Mouse (Mus musculus) limb, embryonic 14.5 days (tissue): Measurements from ENCODE around the gene Dpyd. TPM values are rescaled to one million over a fixed set of nuclear protein-coding genes. Genes with fewer than 3 reads are reported as not detected.

Source experiments
- ATAC-seq: fragments of 200-750 bp; cut with Nextera tagmentation; 2 replicates; pipeline ENCODE4 v1.8.0; 2017; ENCODE audit warnings: low read depth, moderate number of reproducible peaks, moderate TSS enrichment; ENCODE audit not compliant: low FRiP score
- DNase-seq: peaks from one replicate; pipeline ENCODE4 v3.0.0-alpha.2; 2015; ENCODE audit warnings: low spot score
- H3K27ac ChIP-seq: fragments of 300-500 bp; sonication (generic); replicated peaks from 2 replicates; pipeline ENCODE4 v1.5.1; 2014; ENCODE audit warnings: low read depth, mild to moderate bottlenecking, low read length, moderate library complexity, mixed read lengths
- H3K27me3 ChIP-seq: fragments of 300-500 bp; sonication (generic); 2 replicates; pipeline ENCODE4 v1.6.1; 2014; ENCODE audit warnings: low read length, mixed read lengths; ENCODE audit not compliant: control insufficient read depth, insufficient read depth
- H3K36me3 ChIP-seq: fragments of 300-500 bp; sonication (generic); 2 replicates; pipeline ENCODE4 v1.6.1; 2014; ENCODE audit warnings: mild to moderate bottlenecking, low read length, moderate library complexity, mixed read lengths; ENCODE audit not compliant: control insufficient read depth, insufficient read depth
- H3K4me1 ChIP-seq: fragments of 300-500 bp; sonication (generic); 2 replicates; pipeline ENCODE4 v1.6.1; 2014; ENCODE audit warnings: antibody characterized with exemption, low read length, mixed read lengths; ENCODE audit not compliant: control insufficient read depth, insufficient read depth
- H3K4me2 ChIP-seq: fragments of 300-500 bp; sonication (generic); replicated peaks from 2 replicates; pipeline ENCODE4 v1.6.1; 2014; ENCODE audit warnings: low read depth, mild to moderate bottlenecking, low read length, moderate library complexity; ENCODE audit not compliant: severe bottlenecking
- H3K4me3 ChIP-seq: fragments of 300-500 bp; sonication (generic); replicated peaks from 2 replicates; pipeline ENCODE4 v1.5.1; 2014; ENCODE audit warnings: low read length
- H3K9ac ChIP-seq: fragments of 300-500 bp; sonication (generic); 2 replicates; pipeline ENCODE4 v1.6.1; 2014; ENCODE audit warnings: mild to moderate bottlenecking, low read depth, low read length, moderate library complexity; ENCODE audit not compliant: severe bottlenecking
- H3K9me3 ChIP-seq: fragments of 300-500 bp; sonication (generic); 2 replicates; pipeline ENCODE4 v1.6.1; 2016; ENCODE audit warnings: low read length; ENCODE audit not compliant: control insufficient read depth
- POLR2A ChIP-seq: fragments of 200-500 bp; IDR thresholded peaks from 2 replicates; pipeline ENCODE4 v1.8.0; 2012; ENCODE audit warnings: inconsistent platforms, mild to moderate bottlenecking, moderate library complexity, borderline replicate concordance; ENCODE audit not compliant: insufficient read depth, insufficient read length; ENCODE audit errors: extremely low read depth
- WGBS: fragments of 180-500 bp; shearing (Covaris S2); extraction: QIAGEN DNeasy Blood & Tissue Kit; methylation state at CpG from one replicate; pipeline ENCODE4 v1.1.7; 2014; 5-methylcytosine and 5-hydroxymethylcytosine counted together
- polyA plus RNA-seq, 2 experiments: library from polyadenylated mRNA; depleted of rRNA in 1 of 2; stranded (reverse) in 1 of 2; unstranded in 1 of 2; fragments of >200 nt; fragmentation: Nextera tagmentation in 1 of 2; extraction: Ambion mirVana in 1 of 2; gene quantifications; 2 replicates each; pipeline versions ENCODE4 v1.2.1 to v1.2.3; 2012 to 2014

Dpyd gene
- polyA plus RNA-seq, 2 experiments = 3.1 to 5.2 TPM

GRCm38 (mm10) chr3:119314693-119315092, 752.8 kb downstream of the Dpyd start:
- Histone ChIP-seq H3K27me3 (no peaks in the 10 kb centered on the region), H3K4me3 (no peak overlapping the region), H3K4me2 (no peak overlapping the region), H3K27ac (no peak overlapping the region), H3K36me3 (no peaks in the 10 kb centered on the region), H3K9me3 (no peaks in the 10 kb centered on the region), H3K9ac (no peak overlapping the region), H3K4me1 (no peaks in the 10 kb centered on the region)
- DNase-seq = no peak
- no peak for TF ChIP-seq POLR2A
- ATAC-seq = no peak
- 83% methylated on average over 3 of the region's 3 CpGs for WGBS

- no peaks in the 10 kb centered on the region for H3K4me1 ChIP-seq
- no peak overlapping the region for H3K4me3 ChIP-seq
- no peak overlapping the region for H3K9ac ChIP-seq
- no peaks in the 10 kb centered on the region for H3K36me3 ChIP-seq
- no peak for TF ChIP-seq POLR2A
- no peak overlapping the region for H3K4me2 ChIP-seq
- H3K27ac ChIP-seq = no peak overlapping the region
- no peak for ATAC-seq
- no peak for DNase-seq
- H3K9me3 ChIP-seq = no peaks in the 10 kb centered on the region
- 79% methylated on average over 7 of the region's 7 CpGs for WGBS
- no peaks in the 10 kb centered on the region for H3K27me3 ChIP-seq
Observed at GRCm38 (mm10) chr3:119329063-119329462, 767.1 kb downstream of the Dpyd start.

GRCm38 (mm10) chr3:119333335-119334305, 771.7 kb downstream of the Dpyd start:
- no peak overlapping the region for H3K9ac ChIP-seq
- no peak overlapping the region for H3K27ac ChIP-seq
- DNase-seq = no peak
- H3K4me1 ChIP-seq = no peaks in the 10 kb centered on the region
- 58% methylated on average over 7 of the region's 7 CpGs for WGBS
- TF ChIP-seq POLR2A = no peak
- H3K4me2 ChIP-seq = no peak overlapping the region
- no peaks in the 10 kb centered on the region for H3K27me3 ChIP-seq
- no peak for ATAC-seq
- no peak overlapping the region for H3K4me3 ChIP-seq
- no peaks in the 10 kb centered on the region for H3K36me3 ChIP-seq
- H3K9me3 ChIP-seq = no peaks in the 10 kb centered on the region

- WGBS = 78% methylated on average over 13 of the region's 13 CpGs
- no peak for TF ChIP-seq POLR2A
- Histone ChIP-seq H3K9ac (no peak overlapping the region), H3K4me2 (no peak overlapping the region), H3K4me3 (no peak overlapping the region), H3K27ac (no peak overlapping the region), H3K36me3 (no peaks in the 10 kb centered on the region), H3K9me3 (no peaks in the 10 kb centered on the region), H3K4me1 (no peaks in the 10 kb centered on the region), H3K27me3 (no peaks in the 10 kb centered on the region)
- no peak for ATAC-seq
- DNase-seq = no peak
Observed at GRCm38 (mm10) chr3:119361555-119362385, 799.8 kb downstream of the Dpyd start.

- H3K9me3 ChIP-seq = no peaks in the 10 kb centered on the region
- no peak overlapping the region for H3K4me3 ChIP-seq
- no peak overlapping the region for H3K9ac ChIP-seq
- 77% methylated on average over 3 of the region's 3 CpGs for WGBS
- no peaks in the 10 kb centered on the region for H3K36me3 ChIP-seq
- DNase-seq (no peak), ATAC-seq (no peak)
- H3K4me1 ChIP-seq = no peaks in the 10 kb centered on the region
- no peak overlapping the region for H3K27ac ChIP-seq
- H3K4me2 ChIP-seq = no peak overlapping the region
- no peak for TF ChIP-seq POLR2A
- no peaks in the 10 kb centered on the region for H3K27me3 ChIP-seq
Observed at GRCm38 (mm10) chr3:119362392-119362791, 800.5 kb downstream of the Dpyd start.
